Mouse (Mus musculus): ENCODE measurements around the gene Syt17. TPM values are rescaled to one million over a fixed set of nuclear protein-coding genes. Genes with fewer than 3 reads are reported as not detected.

Gene Syt17
- polyA plus RNA-seq, 1 experiment from 2014 or later = 8.2 TPM

GRCm38 (mm10) chr7:118481047-118481810, 33.2 kb upstream of the Syt17 start:
- 89% methylated on average over 10 of the region's 10 CpGs for WGBS
- no peaks in the 10 kb centered on the region for H3K27me3 ChIP-seq (replicated peaks)
- no peaks in the 10 kb centered on the region for H3K9me3 ChIP-seq
- no peak overlapping the region for H3K9ac ChIP-seq
- no peaks in the 10 kb centered on the region for H3K36me3 ChIP-seq
- H3K4me1 ChIP-seq = no peaks in the 10 kb centered on the region
- no peak overlapping the region for H3K4me3 ChIP-seq
- no peak overlapping the region for H3K27ac ChIP-seq
- ATAC-seq (ENCODE audit: low FRiP score, low read depth) = no peak
- no peak overlapping the region for H3K4me2 ChIP-seq (replicated peaks)

DNA sequence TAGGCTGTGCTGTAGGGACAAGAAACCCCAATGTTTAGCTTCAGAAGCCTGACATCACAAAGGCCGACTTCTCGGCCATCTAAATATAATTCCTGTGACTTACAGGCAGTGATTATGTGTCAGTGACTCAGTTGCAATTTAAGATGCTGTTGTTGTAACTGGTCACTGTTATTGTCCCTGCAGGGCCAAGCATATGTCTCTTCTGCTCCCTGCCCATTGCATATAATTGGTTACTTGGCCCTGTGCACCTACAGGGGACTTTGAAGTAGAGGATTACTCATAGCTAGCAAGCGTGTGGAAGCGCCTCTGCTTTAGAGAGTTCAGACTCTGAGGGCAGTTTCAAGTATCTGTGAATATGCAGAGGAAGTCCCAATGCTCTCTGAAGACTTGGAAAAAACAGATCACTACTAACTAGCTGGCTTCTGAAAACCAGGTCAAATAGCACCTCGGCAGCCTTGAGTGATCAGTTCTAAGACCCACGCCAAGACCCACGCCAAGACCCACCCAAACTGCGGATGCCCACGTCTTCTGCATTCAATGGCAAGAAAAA, 32.2 kb upstream of the Syt17 start:
- Histone ChIP-seq H3K4me1 (no peaks in the 10 kb centered on the region), H3K4me3 (no peak overlapping the region), H3K27ac (no peak overlapping the region), H3K4me2 (replicated peaks) (no peak overlapping the region), H3K9me3 (no peaks in the 10 kb centered on the region), H3K9ac (no peak overlapping the region), H3K36me3 (no peaks in the 10 kb centered on the region), H3K27me3 (replicated peaks) (no peaks in the 10 kb centered on the region)
- WGBS = 89% methylated on average over 9 of the region's 9 CpGs
- ATAC-seq (ENCODE audit: low FRiP score, low read depth) = no peak

DNA sequence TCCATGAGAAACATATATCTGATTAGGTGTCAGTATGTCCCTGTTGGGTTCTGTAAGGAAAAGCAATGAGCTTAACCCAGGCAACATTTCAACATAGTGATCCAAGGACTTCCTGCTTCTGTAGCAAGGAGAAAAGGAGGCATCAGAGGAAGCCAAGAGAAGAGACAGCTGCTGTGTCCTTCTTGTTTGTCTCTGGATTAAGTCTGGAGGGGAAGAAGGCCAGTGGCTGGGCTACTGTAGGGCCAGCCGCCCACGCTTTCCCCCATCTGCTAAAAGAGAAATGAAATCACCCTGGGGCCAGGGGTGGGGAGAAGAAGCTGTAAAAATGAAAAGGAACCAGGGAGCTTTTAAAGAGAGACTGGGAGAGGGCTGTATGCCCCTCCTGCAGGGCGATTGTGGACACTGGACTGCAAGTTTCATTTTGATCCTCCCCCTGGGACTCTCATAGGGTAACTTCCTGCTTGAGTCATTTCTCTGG, 30.9 kb upstream of the Syt17 start:
- H3K36me3 ChIP-seq = no peaks in the 10 kb centered on the region
- no peak overlapping the region for H3K4me2 ChIP-seq (replicated peaks)
- H3K9me3 ChIP-seq = no peaks in the 10 kb centered on the region
- no peaks in the 10 kb centered on the region for H3K4me1 ChIP-seq
- no peak overlapping the region for H3K9ac ChIP-seq
- 41% methylated on average over 3 of the region's 3 CpGs for WGBS
- no peak overlapping the region for H3K27ac ChIP-seq
- no peaks in the 10 kb centered on the region for H3K27me3 ChIP-seq (replicated peaks)
- no peak for ATAC-seq (ENCODE audit: low FRiP score, low read depth)
- H3K4me3 ChIP-seq = no peak overlapping the region

DNA sequence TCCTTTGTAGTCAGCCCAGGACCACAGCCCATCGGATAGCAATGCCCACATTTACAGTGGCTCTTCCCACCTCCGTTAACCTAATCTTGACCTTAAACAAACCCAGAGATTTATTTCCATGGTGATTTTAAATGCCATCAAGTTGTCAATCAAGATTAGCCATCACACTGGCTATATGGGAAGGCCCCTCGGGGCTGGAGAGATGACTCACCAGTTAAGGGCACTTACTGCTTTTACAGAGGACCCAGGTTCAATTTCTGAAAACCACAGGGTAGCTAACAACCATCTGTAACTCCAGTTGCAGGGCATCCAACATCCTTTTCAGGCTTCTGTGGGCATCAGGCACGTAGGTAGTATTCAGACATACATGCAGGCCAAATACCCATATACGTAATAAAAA, 28.4 kb upstream of the Syt17 start:
- no peaks in the 10 kb centered on the region for H3K36me3 ChIP-seq
- no peaks in the 10 kb centered on the region for H3K27me3 ChIP-seq (replicated peaks)
- no peak overlapping the region for H3K4me2 ChIP-seq (replicated peaks)
- H3K4me3 ChIP-seq = no peak overlapping the region
- no peaks in the 10 kb centered on the region for H3K9me3 ChIP-seq
- no peak overlapping the region for H3K27ac ChIP-seq
- 79% methylated on average over 5 of the region's 5 CpGs for WGBS
- H3K9ac ChIP-seq = no peak overlapping the region
- no peaks in the 10 kb centered on the region for H3K4me1 ChIP-seq
- ATAC-seq (ENCODE audit: low FRiP score, low read depth) = no peak

GRCm38 (mm10) chr7:118475008-118475705, 27.1 kb upstream of the Syt17 start:
- Histone ChIP-seq H3K9ac (no peak overlapping the region), H3K36me3 (no peaks in the 10 kb centered on the region), H3K4me1 (no peaks in the 10 kb centered on the region), H3K27me3 (replicated peaks) (no peaks in the 10 kb centered on the region), H3K4me2 (replicated peaks) (no peak overlapping the region), H3K27ac (no peak overlapping the region), H3K9me3 (no peaks in the 10 kb centered on the region), H3K4me3 (no peak overlapping the region)
- no peak for ATAC-seq (ENCODE audit: low FRiP score, low read depth)
- 85% methylated on average over 7 of the region's 7 CpGs for WGBS

DNA sequence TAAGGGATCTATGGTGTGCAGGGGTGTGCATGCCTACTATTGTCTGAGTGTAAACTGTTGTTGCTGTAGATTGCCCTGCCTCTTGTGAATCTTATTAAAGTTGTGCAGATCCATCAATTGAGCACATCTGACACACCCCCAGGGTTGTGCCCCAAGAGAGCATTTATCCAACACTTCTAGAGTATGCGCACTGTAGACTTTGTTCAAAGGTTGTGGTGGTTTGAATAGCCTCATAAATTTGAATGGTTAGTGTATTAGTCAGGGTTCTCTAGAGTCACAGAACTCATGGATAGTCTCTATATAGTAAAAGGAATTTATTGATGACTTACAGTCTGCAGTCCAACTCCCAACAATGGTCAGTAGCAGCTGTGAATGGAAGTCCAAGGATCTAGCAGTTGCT, 24.9 kb upstream of the Syt17 start:
- no peaks in the 10 kb centered on the region for H3K36me3 ChIP-seq
- WGBS = 60% methylated on average over 1 of the region's 1 CpGs
- no peak overlapping the region for H3K9ac ChIP-seq
- no peaks in the 10 kb centered on the region for H3K27me3 ChIP-seq (replicated peaks)
- no peaks in the 10 kb centered on the region for H3K4me1 ChIP-seq
- H3K4me2 ChIP-seq (replicated peaks) = no peak overlapping the region
- no peak overlapping the region for H3K4me3 ChIP-seq
- no peak for ATAC-seq (ENCODE audit: low FRiP score, low read depth)
- H3K9me3 ChIP-seq = no peaks in the 10 kb centered on the region
- no peak overlapping the region for H3K27ac ChIP-seq

- Histone ChIP-seq H3K4me1 (peaks cover 10% of the 10 kb centered on the region), H3K27ac (no peak overlapping the region), H3K4me3 (no peak overlapping the region), H3K4me2 (replicated peaks) (no peak overlapping the region), H3K36me3 (no peaks in the 10 kb centered on the region), H3K9ac (no peak overlapping the region), H3K27me3 (replicated peaks) (no peaks in the 10 kb centered on the region), H3K9me3 (no peaks in the 10 kb centered on the region)
- no peak for ATAC-seq (ENCODE audit: low FRiP score, low read depth)
- 89% methylated on average over 3 of the region's 3 CpGs for WGBS
Measured at GRCm38 (mm10) chr7:118468060-118468459, 20.0 kb upstream of the Syt17 start.

DNA sequence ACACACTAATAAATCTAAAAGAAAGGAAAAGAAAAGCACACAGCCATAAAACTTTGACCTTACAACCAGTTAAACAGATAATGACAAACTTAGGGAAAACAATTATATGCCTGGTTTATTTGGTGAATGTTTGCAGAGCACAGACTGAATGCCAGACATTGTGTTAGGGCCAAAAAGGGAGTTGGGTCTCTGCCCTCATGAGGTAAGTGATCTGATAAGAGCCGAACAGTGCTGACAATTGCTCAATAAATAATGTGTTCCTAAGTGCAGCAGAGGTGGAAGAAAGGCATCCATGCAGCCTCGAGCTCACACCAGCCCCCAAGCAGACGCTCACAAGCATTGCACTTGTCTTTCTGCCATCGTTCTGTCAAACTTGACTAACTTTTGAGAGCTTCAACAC, 16.4 kb upstream of the Syt17 start:
- Histone ChIP-seq H3K9ac (no peak overlapping the region), H3K27me3 (replicated peaks) (no peaks in the 10 kb centered on the region), H3K4me1 (peaks cover 29% of the 10 kb centered on the region), H3K27ac (no peak overlapping the region), H3K4me3 (no peak overlapping the region), H3K4me2 (replicated peaks) (no peak overlapping the region), H3K36me3 (no peaks in the 10 kb centered on the region), H3K9me3 (no peaks in the 10 kb centered on the region)
- no peak for ATAC-seq (ENCODE audit: low FRiP score, low read depth)
- 52% methylated on average over 4 of the region's 4 CpGs for WGBS

DNA sequence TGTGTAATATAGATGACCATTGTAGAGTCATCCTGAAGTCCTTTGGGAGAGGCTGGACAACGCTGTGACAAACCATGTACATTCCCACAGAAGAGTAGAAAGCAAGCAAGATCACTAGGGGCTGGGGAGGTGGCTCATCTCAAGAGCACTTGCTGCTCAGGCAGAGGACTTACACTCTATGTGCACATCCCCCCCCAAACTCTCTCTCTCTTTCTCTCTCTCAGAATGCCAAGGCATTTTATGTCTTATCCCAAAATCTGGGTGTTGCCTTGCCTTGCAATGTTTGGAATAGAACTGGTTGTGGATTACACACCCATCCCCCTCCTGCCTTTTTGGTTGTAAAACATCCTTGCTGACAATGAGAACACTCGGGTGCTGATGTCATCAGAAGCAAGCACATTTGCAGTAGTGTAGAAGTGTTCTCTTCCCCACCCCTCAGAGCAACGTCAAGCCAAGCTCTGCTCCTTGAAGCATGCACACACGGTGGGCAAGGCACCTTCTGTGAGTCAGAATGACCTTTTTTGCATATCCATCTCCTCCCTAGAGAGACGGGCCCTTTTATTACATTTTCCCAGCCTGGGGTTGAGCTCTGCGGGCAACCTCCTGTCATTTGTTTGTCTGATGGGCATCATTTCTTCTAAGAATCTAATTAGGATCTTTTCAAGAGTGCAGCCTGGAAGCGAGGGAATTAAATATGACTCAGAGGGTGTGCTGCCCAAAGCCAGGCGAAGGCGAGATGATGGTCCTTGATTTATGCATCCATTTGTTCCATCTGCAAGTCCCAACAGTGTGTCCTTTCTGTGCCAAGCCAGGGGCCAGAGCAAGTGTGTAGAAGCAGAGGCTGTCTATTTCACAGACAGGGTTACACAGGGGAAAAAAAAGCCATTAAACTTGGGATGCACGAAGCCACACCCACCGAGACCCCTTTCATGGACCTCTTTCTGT, 15.1 kb upstream of the Syt17 start:
- Histone ChIP-seq H3K4me2 (replicated peaks) (peak overlapping the region; percentile 29; the same call in 1 of the 2 replicates), H3K4me1 (peaks cover 29% of the 10 kb centered on the region), H3K27me3 (replicated peaks) (no peaks in the 10 kb centered on the region), H3K27ac (no peak overlapping the region), H3K9ac (no peak overlapping the region), H3K4me3 (no peak overlapping the region), H3K9me3 (no peaks in the 10 kb centered on the region), H3K36me3 (no peaks in the 10 kb centered on the region)
- peak; percentile 66 for ATAC-seq (ENCODE audit: low FRiP score, low read depth)
- 15% methylated on average over 11 of the region's 11 CpGs for WGBS

GRCm38 (mm10) chr7:118461400-118462136, 13.5 kb upstream of the Syt17 start:
- peaks cover 29% of the 10 kb centered on the region for H3K4me1 ChIP-seq
- peak overlapping the region; percentile 24; the same call in 1 of the 2 replicates for H3K4me2 ChIP-seq (replicated peaks)
- H3K9ac ChIP-seq = no peak overlapping the region
- no peaks in the 10 kb centered on the region for H3K9me3 ChIP-seq
- 36% methylated on average over 16 of the region's 16 CpGs for WGBS
- H3K27ac ChIP-seq = no peak overlapping the region
- 0 out of 2 replicates have a peak, but pooled peaks have one; percentile 42 for ATAC-seq (ENCODE audit: low FRiP score, low read depth)
- H3K36me3 ChIP-seq = no peaks in the 10 kb centered on the region
- H3K4me3 ChIP-seq = no peak overlapping the region
- no peaks in the 10 kb centered on the region for H3K27me3 ChIP-seq (replicated peaks)

DNA sequence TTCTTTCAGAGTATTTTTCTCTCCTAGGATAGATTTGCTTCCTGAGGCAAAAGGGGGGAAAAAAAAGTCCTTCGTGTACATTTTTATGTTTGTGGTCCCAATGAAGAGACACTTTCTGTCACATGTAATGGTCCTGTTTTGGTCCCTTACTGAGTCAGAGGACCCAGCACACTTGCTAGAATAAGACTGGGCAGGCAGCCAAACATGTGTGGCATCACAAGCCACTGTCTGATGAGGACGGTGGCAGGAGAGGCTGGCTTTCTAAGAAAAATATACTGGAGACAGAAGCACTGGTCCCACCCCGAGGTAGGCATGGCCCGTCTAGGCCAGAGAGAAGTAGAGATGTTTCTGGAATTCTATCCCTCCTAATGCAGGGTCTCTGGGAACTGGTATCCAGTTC, 5.7 kb upstream of the Syt17 start:
- no peaks in the 10 kb centered on the region for H3K4me1 ChIP-seq
- no peak overlapping the region for H3K9ac ChIP-seq
- no peaks in the 10 kb centered on the region for H3K27me3 ChIP-seq (replicated peaks)
- H3K9me3 ChIP-seq = no peaks in the 10 kb centered on the region
- 65% methylated on average over 4 of the region's 4 CpGs for WGBS
- H3K4me3 ChIP-seq = no peak overlapping the region
- no peak overlapping the region for H3K27ac ChIP-seq
- ATAC-seq (ENCODE audit: low FRiP score, low read depth) = no peak
- H3K4me2 ChIP-seq (replicated peaks) = no peak overlapping the region
- H3K36me3 ChIP-seq = no peaks in the 10 kb centered on the region

Data from neural tube, embryonic 12.5 days (tissue).